Mouse (Mus musculus): ENCODE data around the gene Fignl2.

The Fignl2 gene

DNA sequence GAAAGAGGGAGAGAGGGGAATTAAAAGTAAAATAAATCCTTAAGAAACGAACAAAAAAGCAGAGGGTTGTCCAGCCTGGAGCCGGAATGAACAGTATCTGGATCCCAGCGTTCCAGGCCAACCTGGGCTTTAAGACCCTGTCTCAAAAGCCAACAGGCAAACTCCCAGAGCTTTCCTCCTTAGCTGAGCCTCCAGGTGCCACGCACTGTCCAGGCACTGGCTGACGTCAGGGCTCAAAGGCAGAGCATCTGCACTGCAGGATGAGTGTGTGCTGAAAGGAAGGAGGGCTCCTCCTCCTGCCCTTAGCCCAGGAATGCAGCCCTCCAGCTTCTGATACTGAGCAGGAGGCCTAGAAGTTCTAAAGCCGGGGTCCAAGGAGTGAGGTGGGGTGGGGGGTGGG is 15.6 kb upstream of the Fignl2 start:
- intact Hi-C loops (cut with DNase I): no loop called here

DNA sequence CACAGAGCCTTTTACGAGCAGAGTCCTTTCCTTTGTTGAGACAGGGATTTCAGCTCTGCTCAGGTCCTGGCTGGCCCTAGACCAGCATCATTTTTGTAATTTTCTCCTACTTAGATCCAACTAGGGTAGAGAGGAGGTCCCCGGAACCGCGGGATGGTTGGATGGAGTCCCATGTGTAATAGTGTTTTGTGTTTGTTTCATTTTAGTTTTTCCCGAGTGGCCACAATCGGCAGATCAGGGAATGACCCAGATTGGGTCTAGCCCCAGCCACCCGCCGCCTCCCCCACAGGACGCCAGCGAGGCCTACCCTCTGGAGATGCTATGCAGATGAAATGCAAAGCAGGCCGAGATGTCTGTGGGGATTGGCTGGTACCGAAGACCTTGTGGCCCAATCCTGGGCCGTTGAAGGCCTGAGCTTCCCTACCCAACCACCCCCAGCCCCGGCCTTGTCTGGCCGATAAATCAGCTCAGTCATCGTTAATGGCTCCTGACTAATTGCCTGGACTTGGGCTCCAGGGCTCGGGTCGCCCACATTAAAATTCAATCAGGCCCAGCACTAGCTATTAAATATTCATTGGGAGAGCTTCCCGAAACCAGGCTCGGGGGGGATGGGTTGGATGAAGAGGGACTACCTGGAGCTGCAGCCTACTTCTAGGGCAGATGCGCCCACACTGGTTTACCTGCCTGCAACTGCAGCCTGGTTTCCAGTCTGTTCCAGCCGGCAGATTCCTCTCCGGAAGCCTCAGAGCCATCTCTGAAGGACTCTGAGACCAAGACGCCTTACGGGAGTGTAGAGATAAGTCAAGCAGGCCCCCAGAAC is 14.7 kb upstream of the Fignl2 start:
- intact Hi-C loops (cut with DNase I): no loop called here

DNA sequence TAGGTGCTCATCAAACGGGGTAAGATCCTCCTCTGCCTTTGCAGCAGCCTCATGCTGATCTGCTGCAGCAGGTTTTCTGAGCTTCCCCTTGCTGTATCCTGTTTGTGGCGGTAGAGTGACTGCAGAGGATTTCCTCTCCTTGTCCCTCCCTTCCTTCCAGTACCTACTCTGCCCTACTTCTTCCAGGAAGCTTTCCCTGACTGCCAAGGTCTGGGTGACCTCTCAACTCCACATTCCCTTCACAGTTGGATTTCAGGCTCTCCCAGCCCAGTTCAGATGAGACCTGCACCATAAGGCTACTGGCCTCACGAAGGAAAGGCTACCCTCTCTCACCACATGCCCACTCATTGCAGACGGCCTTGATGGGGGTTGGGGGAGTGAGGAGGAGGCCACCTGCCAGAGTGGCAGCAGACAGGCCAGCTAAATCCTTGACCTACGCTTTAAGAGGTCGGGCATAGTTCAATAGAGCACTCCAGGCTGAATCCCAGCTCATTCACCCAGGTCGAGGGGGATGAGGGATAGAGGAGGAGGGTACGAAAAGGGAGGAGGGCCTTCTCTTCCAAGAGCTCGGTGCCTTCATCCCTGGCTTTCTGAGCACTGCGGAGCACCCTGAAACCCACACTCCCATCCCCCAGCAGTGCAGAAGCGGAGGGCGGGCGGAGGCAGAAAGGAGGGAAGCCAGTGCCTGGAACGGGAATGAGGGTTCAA is 13.9 kb upstream of the Fignl2 start:
- intact Hi-C loops (cut with DNase I): no loop called here

GRCm38 (mm10) chr15:101091551-101091950 is 13.2 kb upstream of the Fignl2 start:
- intact Hi-C loops (cut with DNase I): no loop called here

DNA sequence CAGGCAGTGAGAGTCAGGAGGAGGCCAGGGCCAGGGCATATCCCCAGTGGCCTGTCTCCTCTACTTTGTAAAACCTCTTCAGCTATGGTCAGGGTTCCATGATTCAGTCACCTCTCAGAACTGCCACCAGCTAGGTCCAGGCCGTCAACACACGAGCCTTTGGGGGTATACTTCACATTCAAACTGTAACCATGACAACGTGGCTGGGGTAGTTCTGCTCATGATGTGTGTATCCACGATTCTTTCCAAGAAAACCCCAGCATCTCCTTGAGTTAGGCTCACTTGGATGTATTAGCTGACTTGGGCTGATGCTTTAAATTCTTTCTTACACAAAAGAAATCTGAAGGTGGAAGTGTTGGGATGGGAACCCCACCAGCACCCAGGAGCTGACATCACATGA is 9.9 kb upstream of the Fignl2 start:
- intact Hi-C loops (cut with DNase I): no loop called here

- intact Hi-C loops (cut with DNase I): no loop called here
Observed at GRCm38 (mm10) chr15:101086956-101087355, 8.6 kb upstream of the Fignl2 start.

DNA sequence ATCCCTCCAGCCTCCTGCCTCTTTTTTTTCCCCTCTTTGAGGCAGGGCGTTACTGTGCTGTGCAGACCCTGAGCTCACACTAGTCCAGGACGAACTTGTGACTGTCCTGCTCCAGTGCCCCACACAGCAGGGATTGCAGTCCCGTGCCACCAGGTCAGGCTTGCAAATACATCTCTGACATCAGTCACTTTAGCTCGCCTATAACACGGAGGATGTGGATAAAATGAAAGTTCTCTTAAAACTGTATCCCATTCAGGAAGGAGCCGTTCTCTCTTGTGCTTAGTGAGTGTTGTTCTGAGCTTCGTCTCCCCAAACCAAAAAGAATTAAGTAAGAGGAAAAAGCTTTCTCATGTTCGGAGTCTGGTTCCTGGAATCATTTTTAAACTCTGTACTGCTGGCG is 8.1 kb upstream of the Fignl2 start:
- intact Hi-C loops (cut with DNase I): no loop called here

GRCm38 (mm10) chr15:101084499-101084898 is 6.1 kb upstream of the Fignl2 start:
- intact Hi-C loops (cut with DNase I): no loop called here

- intact Hi-C loops (cut with DNase I): no loop called here
Observed at GRCm38 (mm10) chr15:101082236-101082635, 3.9 kb upstream of the Fignl2 start.

DNA sequence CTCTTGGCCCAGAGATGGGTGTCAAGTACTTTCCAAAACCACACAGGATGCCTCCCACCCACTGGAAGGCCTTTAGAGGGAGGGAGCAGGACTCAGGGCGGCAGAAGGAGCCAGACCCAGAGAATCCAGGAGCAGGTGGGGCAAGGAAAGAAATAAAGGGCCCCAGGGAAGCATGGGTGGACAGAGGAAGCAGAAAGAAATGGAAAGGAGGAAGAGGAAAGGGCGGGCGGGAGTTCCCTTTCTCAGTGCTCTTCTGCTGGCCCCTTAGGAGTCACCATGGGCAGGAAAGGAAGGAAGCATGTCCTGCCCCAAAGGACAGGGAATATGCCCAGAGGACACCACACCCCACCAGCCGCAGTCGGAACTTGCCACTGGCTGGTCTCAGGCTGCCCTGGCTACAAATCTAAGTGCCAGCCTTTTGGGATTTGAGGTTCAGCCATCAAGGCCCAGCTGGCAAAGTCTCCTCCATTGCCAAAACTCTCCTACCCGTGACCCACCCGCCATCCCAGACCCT is 2.7 kb upstream of the Fignl2 start:
- intact Hi-C loops (cut with DNase I): no loop called here

- intact Hi-C loops (cut with DNase I): no loop called here
Observed at GRCm38 (mm10) chr15:101080031-101080520, 1.7 kb upstream of the Fignl2 start.

- intact Hi-C loops (cut with DNase I): no loop called here
Observed at GRCm38 (mm10) chr15:101078731-101079156, 377 bp upstream of the Fignl2 start.

DNA sequence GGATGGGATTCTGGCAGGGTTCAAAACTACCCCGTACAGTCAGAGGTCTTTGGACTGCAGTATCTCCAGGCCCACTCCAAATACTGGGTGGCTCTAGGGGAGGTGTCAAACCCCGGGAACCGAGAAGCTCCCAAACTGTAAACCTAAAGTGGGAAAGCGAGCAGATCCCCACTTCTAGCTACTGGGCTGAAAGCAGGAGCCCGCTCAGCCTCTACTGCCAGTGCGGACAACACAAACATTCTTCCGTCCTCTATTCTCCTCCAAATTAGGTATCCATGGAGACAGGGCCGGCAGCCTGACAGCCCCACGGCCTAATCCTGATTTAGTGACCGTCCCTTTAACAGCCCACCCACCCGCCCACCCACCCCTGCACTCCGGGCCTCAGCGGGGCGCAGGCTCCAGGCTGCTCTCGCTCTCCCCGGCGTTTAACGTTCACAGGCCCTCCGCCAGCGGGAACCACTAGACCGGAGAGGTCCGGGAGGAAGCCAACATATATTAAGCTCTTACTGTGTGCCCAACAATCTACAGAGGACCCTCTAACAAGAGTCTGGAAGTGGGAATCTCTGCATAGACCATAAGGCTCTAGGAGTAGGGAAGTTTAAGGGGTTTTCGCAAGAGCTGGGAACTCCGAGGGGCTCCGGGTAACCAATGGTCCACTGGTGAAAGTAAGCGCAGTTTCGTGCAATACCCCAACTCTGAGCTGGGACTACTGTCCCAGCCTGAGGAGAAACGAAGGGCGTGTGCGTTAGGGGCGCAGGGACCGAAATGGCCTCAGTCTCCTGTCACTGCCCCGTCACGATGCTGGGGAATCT is 1.2 kb downstream of the Fignl2 start:
- intact Hi-C loops (cut with DNase I): no loop called here

DNA sequence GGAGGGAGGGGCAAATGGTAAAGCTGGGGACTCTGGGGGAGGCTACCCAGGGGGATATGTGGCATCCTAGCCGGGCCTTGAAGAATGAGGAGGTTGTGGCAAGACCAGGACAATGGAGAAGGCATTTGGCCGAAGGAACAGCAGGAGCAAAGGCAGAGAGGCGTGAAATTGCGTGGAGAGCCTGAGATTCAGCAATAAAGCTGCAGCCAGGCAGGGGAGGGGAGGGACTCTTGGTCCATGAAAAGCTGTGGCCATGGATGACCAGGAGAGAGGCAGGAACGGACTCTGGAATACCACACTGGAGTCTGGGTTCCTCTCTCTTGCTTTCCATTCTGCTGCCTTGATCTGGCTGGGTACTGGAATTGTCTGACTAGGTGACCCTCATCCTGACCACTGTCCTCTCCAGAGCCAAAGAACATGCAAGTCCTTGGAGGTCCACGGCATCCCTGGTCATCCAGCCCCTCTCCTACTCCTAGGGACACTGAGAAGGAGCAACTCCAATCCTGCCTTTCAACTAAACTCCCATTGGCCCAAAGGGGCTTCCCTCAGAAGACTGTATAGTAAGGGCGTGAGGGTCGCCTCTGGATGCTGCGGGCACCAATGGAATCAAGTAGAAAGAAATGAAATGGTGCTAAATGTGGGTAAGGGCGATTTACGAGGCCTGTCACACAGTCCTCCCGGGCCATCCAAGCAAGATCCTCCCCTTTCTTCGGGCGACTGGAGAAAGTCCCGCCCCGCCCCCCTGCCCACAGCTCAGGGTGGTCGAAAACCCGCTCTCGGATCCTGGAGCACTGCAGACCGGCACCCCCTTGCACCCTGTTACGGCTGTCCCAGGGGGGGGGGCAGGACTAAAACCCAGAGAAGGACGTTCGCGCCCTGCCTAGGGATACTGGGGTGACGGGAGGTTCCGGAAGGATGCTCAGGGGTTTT is 2.0 kb downstream of the Fignl2 start:
- intact Hi-C loops (cut with DNase I): no loop called here

- intact Hi-C loops (cut with DNase I): no loop called here
Observed at GRCm38 (mm10) chr15:101075656-101076055, 2.7 kb downstream of the Fignl2 start.

- intact Hi-C loops (cut with DNase I): no loop called here
Observed at GRCm38 (mm10) chr15:101075150-101075549, 3.2 kb downstream of the Fignl2 start.

GRCm38 (mm10) chr15:101074067-101074466 is 4.3 kb downstream of the Fignl2 start:
- intact Hi-C loops (cut with DNase I): loop anchor here (5.0 kb wide), 1 partner anchor 38 kb away; no protein-coding TSS in a partner anchor

DNA sequence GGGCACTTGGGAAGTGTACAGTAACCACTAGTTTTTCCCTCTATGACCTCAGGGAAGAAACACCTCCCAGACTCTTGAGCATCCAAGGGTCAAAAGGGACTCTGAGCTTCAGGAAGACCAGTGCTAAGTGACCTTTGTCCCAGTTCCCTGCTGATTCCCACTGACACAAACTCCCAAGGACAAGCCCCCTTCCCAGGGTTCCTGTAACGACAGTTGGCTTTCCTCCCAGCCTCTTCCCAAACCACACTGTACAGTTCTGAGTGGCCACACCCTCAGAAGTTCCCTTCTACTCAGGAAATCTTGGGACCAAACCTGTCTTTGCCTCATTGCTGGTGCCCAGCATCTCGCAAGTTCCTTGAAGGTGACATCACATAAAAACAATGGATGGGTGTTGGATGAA is 5.6 kb downstream of the Fignl2 start:
- intact Hi-C loops (cut with DNase I): loop anchor here (5.0 kb wide), 1 partner anchor 40 kb away; no protein-coding TSS in a partner anchor

- intact Hi-C loops (cut with DNase I): loop anchor here (5.0 kb wide), 1 partner anchor 42 kb away; no protein-coding TSS in a partner anchor
Observed at GRCm38 (mm10) chr15:101070762-101071161, 7.6 kb downstream of the Fignl2 start.

GRCm38 (mm10) chr15:101069641-101070190 is 8.7 kb downstream of the Fignl2 start:
- intact Hi-C loops (cut with DNase I): loop anchor here (5.0 kb wide), 1 partner anchor 43 kb away; no protein-coding TSS in a partner anchor
